Mouse (Mus musculus): ENCODE measurements around the gene Dpf1. TPM values are rescaled to one million over a fixed set of nuclear protein-coding genes. Genes with fewer than 3 reads are reported as not detected.

Gene Dpf1
- 42.7 and 46.6 TPM in 2 replicates for polyA plus RNA-seq (2012; ENCODE audit: low replicate concordance)

GRCm38 (mm10) chr7:29303738-29304462, at the start of gene Dpf1:
TSS of gene Dpf1 (plus strand) at chr7:29303951.

GRCm38 (mm10) chr7:29281201-29282073, 22.3 kb upstream of the Dpf1 start, which contains the start of gene Spint2:
TSS of gene Spint2 (minus strand) at chr7:29281912.

DNA sequence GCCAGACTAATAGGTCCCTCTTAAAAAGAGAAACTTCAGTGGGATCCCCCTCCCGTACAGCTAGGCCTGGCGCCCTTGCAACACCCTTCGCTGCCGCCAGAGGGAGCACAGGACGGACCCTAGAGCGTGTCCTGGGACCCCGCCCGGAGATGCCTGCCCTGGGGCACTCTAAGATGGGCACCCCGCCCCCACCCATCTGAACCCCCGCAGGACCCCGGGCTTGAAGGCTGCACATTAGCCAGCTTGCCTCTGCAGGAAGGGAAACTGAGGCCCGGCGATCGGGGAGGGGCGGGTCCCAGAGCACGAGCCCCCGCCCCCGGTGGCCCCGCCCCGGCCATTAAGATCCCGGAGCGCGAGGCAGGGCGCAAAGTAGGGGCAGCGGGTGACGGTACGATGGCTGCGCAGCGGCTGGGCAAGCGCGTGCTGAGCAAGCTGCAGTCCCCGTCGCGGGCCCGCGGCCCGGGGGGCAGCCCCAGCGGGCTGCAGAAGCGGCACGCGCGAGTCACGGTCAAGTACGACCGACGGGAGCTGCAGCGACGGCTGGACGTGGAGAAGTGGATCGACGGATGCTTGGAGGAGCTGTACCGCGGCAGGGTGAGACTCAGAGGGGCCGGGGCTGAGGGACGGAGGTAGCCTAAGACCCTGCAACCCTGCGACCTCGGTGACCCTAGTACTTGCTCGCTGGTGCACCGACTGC, 14.7 kb upstream of the Dpf1 start, which contains the start of gene Ppp1r14a:
TSS of gene Ppp1r14a (plus strand) at position 367 of the 697 bp plus-strand sequence.

Other genes with a start within 250 kb of the Dpf1 start
- 0.17 and 0.19 TPM in 2 replicates for gene Ryr1, start 178.8 kb upstream of the Dpf1 start, polyA plus RNA-seq (2012; ENCODE audit: low replicate concordance)
- 4.1 and 5.1 TPM in 2 replicates for gene Rasgrp4, start 169.1 kb upstream of the Dpf1 start, polyA plus RNA-seq (2012; ENCODE audit: low replicate concordance)
- 14.5 and 18.4 TPM in 2 replicates for gene Fam98c, start 147.7 kb upstream of the Dpf1 start, polyA plus RNA-seq (2012; ENCODE audit: low replicate concordance)
- gene Ggn, start 133.7 kb upstream of the Dpf1 start, polyA plus RNA-seq (2012; ENCODE audit: low replicate concordance) = 0.23 and 0.27 TPM in 2 replicates
- 0.86 and 0.90 TPM in 2 replicates for gene Spred3, start 133.5 kb upstream of the Dpf1 start, polyA plus RNA-seq (2012; ENCODE audit: low replicate concordance)
- 68.3 and 78.8 TPM in 2 replicates for gene Psmd8, start 123.2 kb upstream of the Dpf1 start, polyA plus RNA-seq (2012; ENCODE audit: low replicate concordance)
- gene Catsperg1, start 89.9 kb upstream of the Dpf1 start, polyA plus RNA-seq (2012; ENCODE audit: low replicate concordance) = 0.18 TPM in 1 of 2 replicates, not detected in the other
- 3.2 and 4.6 TPM in 2 replicates for gene Kcnk6, start 71.4 kb upstream of the Dpf1 start, polyA plus RNA-seq (2012; ENCODE audit: low replicate concordance)
- 175 and 329 TPM in 2 replicates for gene Yif1b, start 65.6 kb upstream of the Dpf1 start, polyA plus RNA-seq (2012; ENCODE audit: low replicate concordance)
- 0.27 and 0.43 TPM in 2 replicates for gene 2200002D01Rik, start 55.5 kb upstream of the Dpf1 start, polyA plus RNA-seq (2012; ENCODE audit: low replicate concordance)
- gene Spint2, start 22.0 kb upstream of the Dpf1 start, polyA plus RNA-seq (2012; ENCODE audit: low replicate concordance) = 28.4 and 81.0 TPM in 2 replicates
- gene Ppp1r14a, start 14.6 kb upstream of the Dpf1 start, polyA plus RNA-seq (2012; ENCODE audit: low replicate concordance) = 3.5 and 20.1 TPM in 2 replicates
- gene Sipa1l3, start 214.7 kb downstream of the Dpf1 start, polyA plus RNA-seq (2012; ENCODE audit: low replicate concordance) = 198 and 326 TPM in 2 replicates

All from leukemia stem cell, adult 10-12 weeks (primary cell).